Mouse (Mus musculus) R1 (cell line): Measurements from ENCODE around the gene Ssbp3.

Experiments used
- DNase-seq: peaks from one replicate; pipeline ENCODE4 v3.0.0-alpha.2; 2018; ENCODE audit warnings: low read depth, low spot score

The Ssbp3 gene

GRCm38 (mm10) chr4:106910201-106911172, at the start of gene Ssbp3:
Ssbp3 (plus strand) TSS chr4:106910701.
- peak; percentile 90 for DNase-seq

- DNase-seq: peak; percentile 46
These were observed 48.6 kb upstream of the Ssbp3 start for GRCm38 (mm10) chr4:106861871-106862270.

GRCm38 (mm10) chr4:106862317-106862716, 48.2 kb upstream of the Ssbp3 start:
- DNase-seq: peak; percentile 49

- peak; percentile 53 for DNase-seq
These were observed 47.6 kb upstream of the Ssbp3 start for GRCm38 (mm10) chr4:106862767-106863370.

- peak; percentile 85 for DNase-seq
These were observed 44.9 kb upstream of the Ssbp3 start for GRCm38 (mm10) chr4:106865415-106866110.

GRCm38 (mm10) chr4:106866381-106866780, 44.1 kb upstream of the Ssbp3 start:
- no peak for DNase-seq

GRCm38 (mm10) chr4:106866845-106867244, 43.7 kb upstream of the Ssbp3 start:
- DNase-seq: peak; percentile 79

GRCm38 (mm10) chr4:106868737-106869438, 41.6 kb upstream of the Ssbp3 start:
- DNase-seq: no peak

- DNase-seq: peak; percentile 71
These were observed 41.0 kb upstream of the Ssbp3 start for GRCm38 (mm10) chr4:106869539-106869951.

- DNase-seq: peak; percentile 95
These were observed 39.9 kb upstream of the Ssbp3 start for GRCm38 (mm10) chr4:106870556-106870955.

- DNase-seq: peak; percentile 84
These were observed 36.0 kb upstream of the Ssbp3 start for GRCm38 (mm10) chr4:106874501-106874900.

GRCm38 (mm10) chr4:106881101-106881500, 29.4 kb upstream of the Ssbp3 start:
- DNase-seq: peak; percentile 77

- DNase-seq: no peak
These were observed 27.4 kb upstream of the Ssbp3 start for GRCm38 (mm10) chr4:106883149-106883548.

GRCm38 (mm10) chr4:106886307-106887085, 24.0 kb upstream of the Ssbp3 start:
- no peak for DNase-seq

- no peak for DNase-seq
These were observed 14.4 kb upstream of the Ssbp3 start for GRCm38 (mm10) chr4:106896086-106896485.

- DNase-seq: no peak
These were observed 11.6 kb upstream of the Ssbp3 start for GRCm38 (mm10) chr4:106898923-106899322.

- no peak for DNase-seq
These were observed 11.0 kb upstream of the Ssbp3 start for GRCm38 (mm10) chr4:106899471-106899870.

GRCm38 (mm10) chr4:106900718-106901117, 9.8 kb upstream of the Ssbp3 start:
- no peak for DNase-seq

- no peak for DNase-seq
These were observed 8.9 kb upstream of the Ssbp3 start for GRCm38 (mm10) chr4:106901610-106902009.

- no peak for DNase-seq
These were observed 8.3 kb upstream of the Ssbp3 start for GRCm38 (mm10) chr4:106902157-106902556.

GRCm38 (mm10) chr4:106905898-106906297, 4.6 kb upstream of the Ssbp3 start:
- no peak for DNase-seq
